Mouse (Mus musculus) c-Kit-positive CD71-positive TER-119-negative erythroid progenitor cells, embryonic 14.5 days (primary cell): ENCODE data around the gene Mapk12.

Experiments
- DNase-seq: peaks from one replicate; pipeline ENCODE4 v3.0.0-alpha.2; 2013; ENCODE audit warnings: low read depth

Gene Mapk12

GRCm38 (mm10) chr15:89140659-89141252 is at the start of gene Mapk12:
Gene Mapk12, minus strand, starts transcription at chr15:89140703.
- DNase-seq, result no peak

- no peak for DNase-seq
These were observed 44.4 kb upstream of the Mapk12 start for GRCm38 (mm10) chr15:89184937-89185227.

GRCm38 (mm10) chr15:89184141-89184936 is 43.8 kb upstream of the Mapk12 start:
- no peak for DNase-seq

GRCm38 (mm10) chr15:89182842-89183241 is 42.3 kb upstream of the Mapk12 start:
- no peak for DNase-seq

GRCm38 (mm10) chr15:89182328-89182741 is 41.8 kb upstream of the Mapk12 start:
- no peak for DNase-seq

GRCm38 (mm10) chr15:89181561-89182270 is 41.2 kb upstream of the Mapk12 start:
- no peak for DNase-seq

GRCm38 (mm10) chr15:89180571-89181229 is 40.2 kb upstream of the Mapk12 start, which contains the start of gene Plxnb2:
Gene Plxnb2, minus strand, starts transcription at chr15:89180788.
- no peak for DNase-seq

GRCm38 (mm10) chr15:89180081-89180541 is 39.6 kb upstream of the Mapk12 start:
- no peak for DNase-seq

- no peak for DNase-seq
These were observed 39.1 kb upstream of the Mapk12 start for GRCm38 (mm10) chr15:89179630-89179964.

GRCm38 (mm10) chr15:89178954-89179629 is 38.6 kb upstream of the Mapk12 start:
- DNase-seq, result no peak

- DNase-seq, result no peak
These were observed 37.9 kb upstream of the Mapk12 start for GRCm38 (mm10) chr15:89178260-89178860.

GRCm38 (mm10) chr15:89177576-89178259 is 37.2 kb upstream of the Mapk12 start:
- DNase-seq, result no peak

- no peak for DNase-seq
These were observed 36.6 kb upstream of the Mapk12 start for GRCm38 (mm10) chr15:89177121-89177520.

GRCm38 (mm10) chr15:89175411-89176155 is 35.1 kb upstream of the Mapk12 start:
- DNase-seq, result no peak

GRCm38 (mm10) chr15:89174889-89175339 is 34.4 kb upstream of the Mapk12 start:
- DNase-seq, result no peak

- no peak for DNase-seq
These were observed 33.4 kb upstream of the Mapk12 start for GRCm38 (mm10) chr15:89173906-89174214.

GRCm38 (mm10) chr15:89173024-89173905 is 32.8 kb upstream of the Mapk12 start:
- no peak for DNase-seq

- DNase-seq, result no peak
These were observed 31.9 kb upstream of the Mapk12 start for GRCm38 (mm10) chr15:89172276-89172935.
